Mouse (Mus musculus) kidney, embryonic 15.5 days (tissue): Measurements from ENCODE around the gene Sytl4. TPM values are rescaled to one million over a fixed set of nuclear protein-coding genes. Genes with fewer than 3 reads are reported as not detected.

ENCODE experiments used
- ATAC-seq: fragments of 200-750 bp; cut with Nextera tagmentation; replicated peaks from 2 replicates; pipeline ENCODE4 v1.8.0; 2017; ENCODE audit warnings: moderate TSS enrichment; ENCODE audit not compliant: low FRiP score
- H3K27ac ChIP-seq: fragments of 300-500 bp; sonication (generic); 2 replicates; pipeline ENCODE4 v1.5.1; 2015; ENCODE audit warnings: mild to moderate bottlenecking, inconsistent platforms
- H3K27me3 ChIP-seq: fragments of 300-500 bp; sonication (generic); 2 replicates; pipeline ENCODE4 v1.6.1; 2015; ENCODE audit warnings: inconsistent platforms
- H3K36me3 ChIP-seq: fragments of 300-500 bp; sonication (generic); 2 replicates; pipeline ENCODE4 v1.6.1; 2015; ENCODE audit warnings: inconsistent platforms
- H3K4me1 ChIP-seq: fragments of 300-500 bp; sonication (generic); 2 replicates; pipeline ENCODE4 v1.6.1; 2015; ENCODE audit warnings: inconsistent platforms
- H3K4me2 ChIP-seq: fragments of 300-500 bp; sonication (generic); 2 replicates; pipeline ENCODE4 v1.6.1; 2015; ENCODE audit warnings: moderate library complexity, mild to moderate bottlenecking, inconsistent platforms
- H3K4me3 ChIP-seq: fragments of 300-500 bp; sonication (generic); replicated peaks from 2 replicates; pipeline ENCODE4 v1.5.1; 2015; ENCODE audit warnings: mild to moderate bottlenecking, inconsistent platforms
- H3K9ac ChIP-seq: fragments of 300-500 bp; sonication (generic); 2 replicates; pipeline ENCODE4 v1.6.1; 2015; ENCODE audit warnings: mild to moderate bottlenecking, inconsistent platforms
- H3K9me3 ChIP-seq: fragments of 300-500 bp; sonication (generic); replicated peaks from 2 replicates; pipeline ENCODE4 v1.6.1; 2016; ENCODE audit warnings: inconsistent platforms
- WGBS: fragments of 180-500 bp; shearing (Covaris S2); methylation state at CpG from one replicate; pipeline ENCODE4 v1.1.7; 2015; ENCODE audit warnings: mixed read lengths; 5-methylcytosine and 5-hydroxymethylcytosine counted together
- polyA plus RNA-seq: library from polyadenylated mRNA; unstranded; fragments of >200 nt; fragmentation: Nextera tagmentation; extraction: Ambion mirVana; gene quantifications from 2 replicates; pipeline ENCODE4 v1.2.1, GENCODE M21; 2015

Gene Sytl4
- 5.3 and 9.6 TPM in 2 replicates for polyA plus RNA-seq

GRCm38 (mm10) chrX:133981231-133982002 lies at the start of gene Sytl4:
Sytl4 (minus strand) TSS chrX:133981812.
- H3K27ac ChIP-seq, result no peak within 1 kb of the TSS
- 16% methylated on average over 29 of the region's 29 CpGs for WGBS
- H3K36me3 ChIP-seq, result no peaks in the 10 kb centered on the region
- no peaks in the 10 kb centered on the region for H3K4me1 ChIP-seq
- H3K4me2 ChIP-seq, result peak within 1 kb of the TSS; percentile 71
- H3K9me3 ChIP-seq, result no peaks in the 10 kb centered on the region
- H3K9ac ChIP-seq, result peak within 1 kb of the TSS; percentile 49; the same call in 1 of the 2 replicates
- H3K4me3 ChIP-seq, result peak within 1 kb of the TSS; percentile 54
- peaks cover 36% of the 10 kb centered on the region; the same call in 1 of the 2 replicates for H3K27me3 ChIP-seq
- ATAC-seq, result peak; percentile 94

- no peaks in the 10 kb centered on the region for H3K4me1 ChIP-seq
These were observed 39.1 kb upstream of the Sytl4 start for GRCm38 (mm10) chrX:134020664-134021063.

GRCm38 (mm10) chrX:134019005-134019404 lies 37.4 kb upstream of the Sytl4 start:
- ATAC-seq, result no peak
- no peak overlapping the region for H3K4me3 ChIP-seq
- no peaks in the 10 kb centered on the region for H3K4me1 ChIP-seq
- H3K4me2 ChIP-seq, result no peak overlapping the region
- H3K36me3 ChIP-seq, result no peaks in the 10 kb centered on the region
- WGBS, result 16% methylated on average over 9 of the region's 9 CpGs
- 0 out of 2 replicates have a peak, but pooled peaks cover 3% of the 10 kb centered on the region for H3K27me3 ChIP-seq
- H3K9ac ChIP-seq, result no peak overlapping the region
- no peak overlapping the region for H3K27ac ChIP-seq
- no peaks in the 10 kb centered on the region for H3K9me3 ChIP-seq

More at GRCm38 (mm10) chrX:134020664-134021063, 39.1 kb upstream of the Sytl4 start:
- Histone ChIP-seq H3K36me3 (no peaks in the 10 kb centered on the region), H3K9me3 (no peaks in the 10 kb centered on the region), H3K27me3 (0 out of 2 replicates have a peak, but pooled peaks cover 3% of the 10 kb centered on the region), H3K27ac (no peak overlapping the region), H3K9ac (no peak overlapping the region), H3K4me3 (no peak overlapping the region), H3K4me2 (no peak overlapping the region)
- no peak for ATAC-seq
- 28% methylated on average over 5 of the region's 5 CpGs for WGBS

- WGBS, result 64% methylated on average over 3 of the region's 3 CpGs
- no peak for ATAC-seq
- H3K36me3 ChIP-seq, result no peaks in the 10 kb centered on the region
- H3K4me1 ChIP-seq, result no peaks in the 10 kb centered on the region
- H3K27me3 ChIP-seq, result peaks cover 15% of the 10 kb centered on the region
- H3K9ac ChIP-seq, result no peak overlapping the region
- H3K27ac ChIP-seq, result no peak overlapping the region
- H3K4me2 ChIP-seq, result no peak overlapping the region
- no peaks in the 10 kb centered on the region for H3K9me3 ChIP-seq
- no peak overlapping the region for H3K4me3 ChIP-seq
These were observed 14.3 kb upstream of the Sytl4 start for GRCm38 (mm10) chrX:133995866-133996265.

GRCm38 (mm10) chrX:133964615-133965014 lies 17.0 kb downstream of the Sytl4 start:
- no peak for ATAC-seq
- Histone ChIP-seq H3K4me2 (no peak overlapping the region), H3K9me3 (no peaks in the 10 kb centered on the region), H3K4me1 (no peaks in the 10 kb centered on the region), H3K9ac (no peak overlapping the region), H3K4me3 (no peak overlapping the region), H3K36me3 (no peaks in the 10 kb centered on the region), H3K27ac (no peak overlapping the region), H3K27me3 (peaks cover 25% of the 10 kb centered on the region)
- WGBS, result 76% methylated on average over 2 of the region's 2 CpGs

- ATAC-seq, result no peak
These were observed 21.0 kb downstream of the Sytl4 start for GRCm38 (mm10) chrX:133960617-133961016.

GRCm38 (mm10) chrX:133954661-133955060 lies 27.0 kb downstream of the Sytl4 start:
- no peak for ATAC-seq
- H3K4me2 ChIP-seq, result no peak overlapping the region
- 64% methylated on average over 7 of the region's 7 CpGs for WGBS
- no peak overlapping the region for H3K4me3 ChIP-seq
- no peaks in the 10 kb centered on the region for H3K4me1 ChIP-seq
- H3K9ac ChIP-seq, result no peak overlapping the region
- H3K36me3 ChIP-seq, result no peaks in the 10 kb centered on the region
- no peak overlapping the region for H3K27ac ChIP-seq
- peaks cover 20% of the 10 kb centered on the region for H3K27me3 ChIP-seq
- no peaks in the 10 kb centered on the region for H3K9me3 ChIP-seq

More at GRCm38 (mm10) chrX:133960617-133961016, 21.0 kb downstream of the Sytl4 start:
- H3K4me3 ChIP-seq, result no peak overlapping the region
- peaks cover 25% of the 10 kb centered on the region for H3K27me3 ChIP-seq
- H3K9ac ChIP-seq, result no peak overlapping the region
- H3K9me3 ChIP-seq, result no peaks in the 10 kb centered on the region
- H3K4me2 ChIP-seq, result no peak overlapping the region
- H3K4me1 ChIP-seq, result no peaks in the 10 kb centered on the region
- no peaks in the 10 kb centered on the region for H3K36me3 ChIP-seq
- 65% methylated on average over 2 of the region's 2 CpGs for WGBS
- no peak overlapping the region for H3K27ac ChIP-seq

- WGBS, result 37% methylated on average over 3 of the region's 3 CpGs
- H3K4me1 ChIP-seq, result no peaks in the 10 kb centered on the region
- no peaks in the 10 kb centered on the region for H3K9me3 ChIP-seq
- peak; percentile 66; the same call in 1 of the 2 replicates for ATAC-seq
- peaks cover 21% of the 10 kb centered on the region for H3K27me3 ChIP-seq
- no peak overlapping the region for H3K9ac ChIP-seq
- H3K27ac ChIP-seq, result no peak overlapping the region
- no peak overlapping the region for H3K4me3 ChIP-seq
- H3K4me2 ChIP-seq, result no peak overlapping the region
- H3K36me3 ChIP-seq, result no peaks in the 10 kb centered on the region
These were observed 34.2 kb downstream of the Sytl4 start for GRCm38 (mm10) chrX:133947427-133947826.

GRCm38 (mm10) chrX:133939561-133939960 lies 42.1 kb downstream of the Sytl4 start:
- 67% methylated on average over 1 of the region's 1 CpGs for WGBS
- ATAC-seq, result no peak
- peaks cover 24% of the 10 kb centered on the region for H3K27me3 ChIP-seq
- H3K9me3 ChIP-seq, result no peaks in the 10 kb centered on the region
- H3K27ac ChIP-seq, result no peak overlapping the region
- no peaks in the 10 kb centered on the region for H3K36me3 ChIP-seq
- no peak overlapping the region for H3K4me2 ChIP-seq
- H3K9ac ChIP-seq, result no peak overlapping the region
- no peak overlapping the region for H3K4me3 ChIP-seq
- no peaks in the 10 kb centered on the region for H3K4me1 ChIP-seq

GRCm38 (mm10) chrX:133936605-133937225 lies 44.9 kb downstream of the Sytl4 start:
- no peaks in the 10 kb centered on the region for H3K4me1 ChIP-seq
- 81% methylated on average over 4 of the region's 4 CpGs for WGBS
- H3K4me3 ChIP-seq, result no peak overlapping the region
- H3K27ac ChIP-seq, result no peak overlapping the region
- peaks cover 19% of the 10 kb centered on the region for H3K27me3 ChIP-seq
- ATAC-seq, result no peak
- no peak overlapping the region for H3K4me2 ChIP-seq
- H3K36me3 ChIP-seq, result no peaks in the 10 kb centered on the region
- no peaks in the 10 kb centered on the region for H3K9me3 ChIP-seq
- no peak overlapping the region for H3K9ac ChIP-seq

- no peaks in the 10 kb centered on the region for H3K36me3 ChIP-seq
- H3K4me1 ChIP-seq, result no peaks in the 10 kb centered on the region
- no peak for ATAC-seq
- no peak overlapping the region for H3K27ac ChIP-seq
- peaks cover 25% of the 10 kb centered on the region; the same call in 1 of the 2 replicates for H3K27me3 ChIP-seq
- no peaks in the 10 kb centered on the region for H3K9me3 ChIP-seq
- H3K9ac ChIP-seq, result no peak overlapping the region
- H3K4me3 ChIP-seq, result no peak overlapping the region
- 52% methylated on average over 12 of the region's 12 CpGs for WGBS
- H3K4me2 ChIP-seq, result no peak overlapping the region
These were observed 50.2 kb downstream of the Sytl4 start for GRCm38 (mm10) chrX:133931302-133932013.

GRCm38 (mm10) chrX:133926760-133927159 lies 54.9 kb downstream of the Sytl4 start:
- ATAC-seq, result no peak
- Histone ChIP-seq H3K9ac (no peak overlapping the region), H3K9me3 (no peaks in the 10 kb centered on the region), H3K36me3 (no peaks in the 10 kb centered on the region), H3K4me2 (no peak overlapping the region), H3K4me1 (no peaks in the 10 kb centered on the region), H3K27ac (no peak overlapping the region), H3K4me3 (no peak overlapping the region), H3K27me3 (peaks cover 20% of the 10 kb centered on the region; the same call in 1 of the 2 replicates)
- 78% methylated on average over 5 of the region's 5 CpGs for WGBS
